Mouse (Mus musculus) cortical plate, adult 2 months (tissue): Measurements from ENCODE around the gene Pcsk1. TPM values are rescaled to one million over a fixed set of nuclear protein-coding genes. Genes with fewer than 3 reads are reported as not detected.

Source experiments
- H3K27ac ChIP-seq: fragments of 200-500 bp; 2 replicates; pipeline ENCODE4 v1.5.1; 2012; ENCODE audit warnings: low read length, control low read depth, inconsistent platforms; ENCODE audit not compliant: insufficient read depth
- H3K4me1 ChIP-seq: fragments of 200-500 bp; 2 replicates; pipeline ENCODE4 v1.6.1; 2011; ENCODE audit warnings: low read length; ENCODE audit not compliant: control insufficient read depth, insufficient read depth
- H3K4me3 ChIP-seq: fragments of 200-500 bp; 2 replicates; pipeline ENCODE4 v1.5.1; 2011; ENCODE audit warnings: mild to moderate bottlenecking, low read length, control low read depth; ENCODE audit not compliant: insufficient read depth
- CTCF ChIP-seq: fragments of 200-500 bp; IDR thresholded peaks from 2 replicates; pipeline ENCODE4 v1.5.1; 2011; ENCODE audit warnings: mild to moderate bottlenecking, control low read depth, low read length; ENCODE audit not compliant: insufficient read depth; ENCODE audit errors: extremely low read depth
- POLR2A ChIP-seq: fragments of 200-500 bp; IDR thresholded peaks from 2 replicates; pipeline ENCODE4 v1.6.1; 2011; ENCODE audit warnings: mild to moderate bottlenecking, low read length, control low read depth; ENCODE audit not compliant: insufficient read depth; ENCODE audit errors: extremely low read depth
- polyA plus RNA-seq: library from polyadenylated mRNA; depleted of rRNA; stranded (reverse); fragments of >200 nt; gene quantifications from 2 replicates; pipeline ENCODE4 v1.2.3, GENCODE M21; 2012

Gene Pcsk1
- polyA plus RNA-seq, 1 experiment, result 17.5 TPM

GRCm38 (mm10) chr13:75135833-75136232 lies 46.2 kb downstream of the Pcsk1 start:
- no peak for TF ChIP-seq POLR2A
- TF ChIP-seq CTCF, result no peak
- H3K4me1 ChIP-seq, result no peaks in the 10 kb centered on the region
- H3K27ac ChIP-seq, result no peak overlapping the region
- no peak overlapping the region for H3K4me3 ChIP-seq

- no peak overlapping the region for H3K27ac ChIP-seq
- TF ChIP-seq CTCF (no peak), POLR2A (no peak)
Observed at GRCm38 (mm10) chr13:75160661-75161060, 71.0 kb downstream of the Pcsk1 start.

GRCm38 (mm10) chr13:75163408-75163807 lies 73.8 kb downstream of the Pcsk1 start:
- H3K27ac ChIP-seq, result no peak overlapping the region
- TF ChIP-seq CTCF, result no peak
- no peak for TF ChIP-seq POLR2A
- no peak overlapping the region for H3K4me3 ChIP-seq
- H3K4me1 ChIP-seq, result no peaks in the 10 kb centered on the region

More at GRCm38 (mm10) chr13:75160661-75161060, 71.0 kb downstream of the Pcsk1 start:
- Histone ChIP-seq H3K4me3 (no peak overlapping the region), H3K4me1 (no peaks in the 10 kb centered on the region)
